Mouse (Mus musculus) liver, postnatal 0 days (tissue): Measurements from ENCODE around the gene Kcnj1.

Source experiments
- CTCF ChIP-seq: sonication (generic); IDR thresholded peaks from 2 replicates; pipeline ENCODE4 v1.5.1; 2016; ENCODE audit warnings: antibody characterized with exemption, low read depth
- EP300 ChIP-seq: IDR thresholded peaks from 2 replicates; pipeline ENCODE4 v1.6.1; 2016; ENCODE audit warnings: antibody characterized with exemption, low read depth, mild to moderate bottlenecking

DNA sequence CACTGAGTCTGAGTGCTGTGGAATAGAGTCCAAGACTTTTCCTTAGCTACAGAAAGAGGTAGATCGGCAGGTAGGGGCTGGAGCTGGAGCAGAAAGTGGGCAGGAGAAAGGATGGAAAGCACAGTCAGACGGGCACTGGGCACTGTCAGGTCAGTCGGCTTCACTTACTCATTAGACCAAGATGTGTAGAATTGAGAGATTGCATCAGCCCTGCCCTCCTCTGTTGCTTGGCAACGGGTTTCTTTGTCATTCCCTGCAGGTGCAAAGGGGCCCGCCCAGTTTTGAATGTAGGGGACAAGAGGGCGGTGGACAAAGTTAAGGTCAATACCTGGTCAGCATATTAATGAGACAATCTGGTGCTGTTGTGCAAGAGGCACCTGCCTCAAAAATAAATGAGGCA, 2.9 kb upstream of the Kcnj1 start:
- TF ChIP-seq CTCF (no peak), EP300 (no peak)
